Mouse (Mus musculus) lung, adult 2 months (tissue): ENCODE measurements around the gene Sacs. TPM values are rescaled to one million over a fixed set of nuclear protein-coding genes. Genes with fewer than 3 reads are reported as not detected.
"Not testable (repeated sequence)": the region's sequence is repeated elsewhere in the genome, so short reads cannot be mapped to it uniquely, and the experiment has no call there.

Source experiments
- DNase-seq: peaks from one replicate; pipeline ENCODE4 v3.0.0; 2022
- H3K4me1 ChIP-seq: fragments of 200-500 bp; 2 replicates; pipeline ENCODE4 v1.6.1; 2011; ENCODE audit warnings: low read length; ENCODE audit not compliant: control insufficient read depth, insufficient read depth
- H3K4me3 ChIP-seq: fragments of 200-500 bp; replicated peaks from 2 replicates; pipeline ENCODE3; 2011; ENCODE audit warnings: low read depth, mild to moderate bottlenecking, control low read depth, low read length; ENCODE audit errors: extremely low read depth
- CTCF ChIP-seq: fragments of 200-500 bp; IDR thresholded peaks from 2 replicates; pipeline ENCODE4 v1.5.1; 2011; ENCODE audit warnings: mild to moderate bottlenecking, low read length, control low read depth; ENCODE audit not compliant: insufficient read depth
- POLR2A ChIP-seq: fragments of 200-500 bp; IDR thresholded peaks from 2 replicates; pipeline ENCODE4 v1.6.1; 2011; ENCODE audit warnings: low read depth, mild to moderate bottlenecking, control low read depth, low read length, borderline replicate concordance; ENCODE audit errors: extremely low read depth
- WGBS: fragments of 180-500 bp; shearing (Covaris S2); methylation state at CpG from one replicate; pipeline ENCODE4 v1.1.7; 2018; 5-methylcytosine and 5-hydroxymethylcytosine counted together
- polyA plus RNA-seq: library from polyadenylated mRNA; depleted of rRNA; stranded (reverse); fragments of >200 nt; gene quantifications from 2 replicates; pipeline ENCODE4 v1.2.3, GENCODE M21; 2012

Gene Sacs
- polyA plus RNA-seq, 1 experiment = 1.2 TPM

GRCm38 (mm10) chr14:61128961-61129507 is 9.2 kb upstream of the Sacs start:
- no peak for DNase-seq
- Histone ChIP-seq H3K4me3 (no peak overlapping the region), H3K4me1 (no peaks in the 10 kb centered on the region)
- TF ChIP-seq POLR2A (no peak), CTCF (no peak)
- WGBS = 65% methylated on average over 7 of the region's 7 CpGs

GRCm38 (mm10) chr14:61132556-61132955 is 5.7 kb upstream of the Sacs start:
- TF ChIP-seq POLR2A (no peak), CTCF (no peak)
- no peaks in the 10 kb centered on the region for H3K4me1 ChIP-seq
- no peak for DNase-seq
- no peak overlapping the region for H3K4me3 ChIP-seq
- 80% methylated on average over 1 of the region's 1 CpGs for WGBS

GRCm38 (mm10) chr14:61134381-61135030 is 3.8 kb upstream of the Sacs start:
- Histone ChIP-seq H3K4me1 (no peaks in the 10 kb centered on the region), H3K4me3 (no peak overlapping the region)
- DNase-seq = no peak
- TF ChIP-seq POLR2A = no peak
- no peak for TF ChIP-seq CTCF
- WGBS = 65% methylated on average over 5 of the region's 5 CpGs

- WGBS = 79% methylated on average over 5 of the region's 5 CpGs
- TF ChIP-seq CTCF (no peak), POLR2A (no peak)
- H3K4me1 ChIP-seq = no peaks in the 10 kb centered on the region
- DNase-seq = no peak
- H3K4me3 ChIP-seq = no peak overlapping the region
Measured at GRCm38 (mm10) chr14:61137410-61137809, 847 bp upstream of the Sacs start.

- no peak for DNase-seq
- no peak for TF ChIP-seq POLR2A
- no peak for TF ChIP-seq CTCF
- Histone ChIP-seq H3K4me1 (no peaks in the 10 kb centered on the region), H3K4me3 (no peak overlapping the region)
- 25% methylated on average over 8 of the region's 8 CpGs for WGBS
Measured at GRCm38 (mm10) chr14:61138727-61139067, 440 bp downstream of the Sacs start.

GRCm38 (mm10) chr14:61143358-61143757 is 5.1 kb downstream of the Sacs start:
- 57% methylated on average over 8 of the region's 8 CpGs for WGBS

GRCm38 (mm10) chr14:61143869-61144268 is 5.6 kb downstream of the Sacs start:
- Histone ChIP-seq H3K4me3 (no peak overlapping the region), H3K4me1 (no peaks in the 10 kb centered on the region)
- no peak for DNase-seq
- TF ChIP-seq CTCF (peak; percentile 79), POLR2A (no peak)
- WGBS = 25% methylated on average over 11 of the region's 11 CpGs

More at GRCm38 (mm10) chr14:61143358-61143757, 5.1 kb downstream of the Sacs start:
- no peaks in the 10 kb centered on the region for H3K4me1 ChIP-seq
- TF ChIP-seq CTCF = no peak
- no peak for TF ChIP-seq POLR2A
- H3K4me3 ChIP-seq = no peak overlapping the region
- no peak for DNase-seq

- H3K4me1 ChIP-seq, H3K4me3 ChIP-seq, DNase-seq: not testable (repeated sequence)
- 92% methylated on average over 13 of the region's 13 CpGs for WGBS
Measured at GRCm38 (mm10) chr14:61150416-61150815, 12.2 kb downstream of the Sacs start.

- WGBS = 72% methylated on average over 6 of the region's 6 CpGs
- TF ChIP-seq CTCF (no peak), POLR2A (no peak)
- no peak for DNase-seq
- Histone ChIP-seq H3K4me3 (no peak overlapping the region), H3K4me1 (no peaks in the 10 kb centered on the region)
Measured at GRCm38 (mm10) chr14:61154900-61155585, 16.8 kb downstream of the Sacs start.

GRCm38 (mm10) chr14:61155687-61156086 is 17.4 kb downstream of the Sacs start:
- H3K4me3 ChIP-seq = no peak overlapping the region
- no peak for TF ChIP-seq POLR2A
- TF ChIP-seq CTCF = no peak
- H3K4me1 ChIP-seq = no peaks in the 10 kb centered on the region
- DNase-seq = no peak

- DNase-seq = not testable (repeated sequence)
Measured at GRCm38 (mm10) chr14:61157426-61157825, 19.2 kb downstream of the Sacs start.

More at GRCm38 (mm10) chr14:61157426-61157825, 19.2 kb downstream of the Sacs start:
- 65% methylated on average over 7 of the region's 7 CpGs for WGBS
- H3K4me1 ChIP-seq, H3K4me3 ChIP-seq: not testable (repeated sequence)
